Mouse (Mus musculus) urinary bladder, adult 2 months (tissue): Measurements from ENCODE around the gene Capn1. TPM values are rescaled to one million over a fixed set of nuclear protein-coding genes. Genes with fewer than 3 reads are reported as not detected.
A peak's percentile ranks its signal among the peaks of the same experiment; 100 is the strongest.

Source experiments
- DNase-seq: peaks from one replicate; pipeline ENCODE4 v3.0.0; 2022; ENCODE audit warnings: low spot score
- polyA plus RNA-seq: library from polyadenylated mRNA; depleted of rRNA; stranded (reverse); fragments of >200 nt; gene quantifications from 2 replicates; pipeline ENCODE4 v1.2.3, GENCODE M21; 2012

Capn1 gene
- polyA plus RNA-seq, 1 experiment: 118 TPM

DNA sequence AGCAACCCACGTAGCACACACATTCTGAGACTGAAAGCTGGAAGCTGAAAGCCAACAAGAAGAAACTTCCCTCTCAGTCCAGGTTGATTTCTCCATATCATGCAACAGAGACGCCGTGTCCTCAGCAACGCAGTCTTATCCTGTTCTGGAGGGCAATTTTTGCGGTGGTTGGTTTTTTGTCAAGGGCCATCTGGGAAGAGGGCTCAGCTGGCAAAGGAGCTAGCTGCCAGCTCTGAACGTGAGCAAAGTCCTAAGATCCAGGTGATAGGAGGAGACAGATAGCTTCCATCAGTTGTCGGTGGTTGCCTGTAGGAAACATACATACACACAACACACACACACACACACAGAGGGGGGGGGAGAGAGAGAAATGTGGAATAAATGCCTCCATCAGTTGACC lies 22.6 kb upstream of the Capn1 start:
- no peak for DNase-seq

DNA sequence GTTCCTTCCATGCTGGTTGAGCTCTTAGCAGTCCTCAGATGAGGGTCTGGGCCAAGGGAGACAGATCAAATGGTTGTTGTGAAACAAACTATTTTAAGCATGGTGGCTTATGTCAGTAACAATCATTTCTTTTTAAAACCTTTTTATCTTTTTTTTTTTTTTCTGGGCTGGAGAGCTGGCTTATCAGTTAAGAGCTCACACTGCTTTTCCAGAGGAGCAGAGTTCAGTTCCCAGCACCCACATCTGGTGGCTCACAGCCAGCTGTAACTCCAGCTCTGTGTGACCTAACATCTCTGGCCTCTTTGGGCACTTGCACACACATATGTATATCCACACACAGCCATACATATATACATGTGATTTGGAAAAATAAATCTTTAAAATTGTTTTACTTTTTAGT lies 22.0 kb upstream of the Capn1 start:
- no peak for DNase-seq

DNA sequence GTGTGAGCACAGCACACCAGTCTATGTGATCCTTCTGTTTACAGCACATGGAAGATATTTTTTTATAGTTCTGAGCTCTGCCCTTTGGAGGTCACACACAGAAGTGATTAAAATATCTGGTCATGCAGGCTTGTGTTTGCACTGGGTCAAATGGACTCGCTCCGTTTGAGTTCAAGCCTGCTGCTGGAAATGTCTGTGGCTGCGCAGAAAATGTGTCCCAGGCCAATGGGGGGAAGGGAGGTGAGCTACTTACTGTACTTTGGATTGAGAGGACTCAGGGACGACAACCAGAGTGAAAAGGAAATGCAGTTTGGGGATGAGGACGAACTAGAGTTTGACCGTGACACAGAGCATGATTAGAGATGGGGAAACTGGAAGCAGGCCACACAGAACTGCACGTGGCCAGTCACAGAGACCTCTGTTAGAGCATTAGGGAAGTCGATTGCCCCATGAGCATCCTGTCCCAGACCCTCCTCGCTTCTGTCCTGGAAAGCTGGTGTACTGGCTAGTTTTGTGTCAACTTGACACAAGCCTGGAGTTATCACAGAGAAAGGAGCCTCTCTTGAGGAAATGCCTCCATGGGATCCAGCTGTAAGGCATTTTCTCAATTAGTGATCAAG lies 20.4 kb upstream of the Capn1 start:
- no peak for DNase-seq

DNA sequence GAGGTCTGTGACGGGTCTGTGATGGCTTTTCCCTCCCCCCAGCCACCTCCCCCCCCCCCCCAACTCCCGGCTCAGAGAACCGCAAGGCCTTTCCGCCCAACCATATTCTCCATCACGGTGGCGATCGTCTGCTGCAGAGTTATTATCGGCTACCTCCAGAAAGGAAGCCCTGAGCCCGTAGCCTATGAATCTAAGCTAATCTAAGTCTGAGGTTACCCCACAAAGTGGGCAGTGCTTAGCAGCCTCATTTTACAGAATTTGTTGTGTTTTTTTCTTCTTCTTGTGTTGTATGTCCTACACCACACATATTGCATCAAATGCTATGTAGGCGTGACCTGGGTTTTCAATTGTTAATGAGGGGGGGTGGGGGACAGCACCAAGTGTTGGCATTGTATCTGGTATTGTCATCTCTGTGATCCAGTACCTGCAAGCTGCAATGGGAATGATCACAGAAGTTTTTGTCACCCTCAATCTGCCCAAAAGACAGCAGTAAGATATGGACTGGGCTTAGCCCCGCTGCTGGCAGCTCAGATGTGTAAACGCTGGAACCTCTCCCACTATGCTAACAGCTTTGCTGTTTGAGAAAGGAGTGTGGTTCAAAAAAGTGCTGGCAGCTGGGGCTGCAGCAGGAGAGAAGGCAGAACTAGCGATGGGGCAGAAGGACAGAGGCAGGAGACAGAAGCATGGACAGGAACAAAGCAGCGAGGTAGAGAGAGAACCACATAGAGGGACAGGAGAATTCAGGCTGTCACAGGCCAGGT lies 15.0 kb upstream of the Capn1 start:
- DNase-seq: no peak

DNA sequence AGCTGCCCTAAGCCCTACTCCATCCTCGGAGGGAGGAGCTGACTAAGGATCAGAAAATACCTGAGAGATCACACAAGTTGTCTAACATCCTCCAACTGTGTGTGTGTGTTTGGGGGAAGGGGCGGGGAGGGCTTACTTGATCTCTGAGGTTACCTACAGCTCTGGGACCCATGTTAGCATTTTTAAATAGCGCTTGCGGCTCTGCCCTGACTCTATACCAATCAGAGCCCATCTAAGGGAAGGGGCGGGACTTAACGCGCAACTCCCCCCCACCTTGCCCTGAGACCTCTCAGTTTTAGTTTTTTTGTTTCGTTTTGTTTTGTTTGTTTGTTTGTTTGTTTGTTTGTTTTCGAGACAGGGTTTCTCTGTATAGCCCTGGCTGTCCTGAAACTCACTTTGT lies 13.7 kb upstream of the Capn1 start:
- no peak for DNase-seq

DNA sequence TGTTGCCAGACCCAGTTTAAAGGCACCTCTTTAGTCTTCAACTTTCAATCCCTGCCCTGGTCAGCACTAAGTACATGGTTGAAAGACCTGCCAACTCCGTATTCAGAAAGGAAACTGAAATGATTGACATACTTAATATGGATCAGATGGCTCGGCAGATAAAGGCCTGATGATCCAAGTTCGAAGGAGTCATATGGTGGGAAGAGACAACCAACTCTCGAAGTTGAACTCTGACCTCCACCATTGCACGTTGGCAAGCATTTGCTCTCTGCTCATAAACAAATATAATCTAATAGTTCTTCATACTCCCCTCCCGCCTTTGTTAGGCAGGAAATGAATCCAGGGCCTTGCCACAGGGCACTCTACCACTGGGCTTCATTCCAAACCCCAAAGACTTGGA lies 13.3 kb upstream of the Capn1 start:
- DNase-seq: no peak

DNA sequence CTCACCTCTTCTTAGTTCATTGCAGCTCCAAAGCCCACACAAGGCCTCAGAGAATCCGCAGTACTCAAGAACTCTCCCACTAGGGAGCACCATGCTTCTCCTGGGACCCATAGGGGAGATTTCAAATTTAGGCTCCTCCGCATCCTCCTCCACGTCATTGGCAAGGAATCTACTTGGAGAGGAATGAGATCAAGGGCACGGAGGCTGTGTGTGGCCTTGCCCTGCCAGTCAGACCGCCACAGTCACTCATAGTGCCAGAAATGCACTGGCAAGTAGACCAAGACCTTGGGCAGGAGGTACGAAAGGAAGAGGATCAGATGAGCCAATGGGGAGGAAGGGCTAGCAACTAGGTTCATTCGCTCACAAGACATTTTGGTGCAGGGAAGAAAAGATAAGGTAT lies 8.2 kb upstream of the Capn1 start:
- no peak for DNase-seq

DNA sequence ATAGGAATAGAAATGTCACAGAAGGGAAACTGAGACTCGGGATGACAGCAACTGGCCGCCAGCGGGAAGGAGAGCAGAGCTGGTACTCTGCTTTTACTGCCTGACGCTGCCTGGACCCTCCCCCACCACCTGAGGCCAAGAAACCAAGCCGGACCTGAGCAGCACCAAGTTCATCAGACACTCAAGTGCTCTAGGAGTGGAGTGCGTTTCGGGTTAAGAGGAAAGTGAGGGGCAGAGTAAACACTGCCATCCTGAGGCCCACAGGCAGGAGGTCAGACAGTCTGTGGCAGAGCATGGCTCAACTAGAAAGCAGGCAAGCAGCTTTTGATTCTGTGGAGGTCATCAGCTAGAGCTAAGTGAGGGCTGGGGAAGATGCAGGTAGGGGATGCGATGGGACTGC lies 7.4 kb upstream of the Capn1 start:
- DNase-seq: no peak

DNA sequence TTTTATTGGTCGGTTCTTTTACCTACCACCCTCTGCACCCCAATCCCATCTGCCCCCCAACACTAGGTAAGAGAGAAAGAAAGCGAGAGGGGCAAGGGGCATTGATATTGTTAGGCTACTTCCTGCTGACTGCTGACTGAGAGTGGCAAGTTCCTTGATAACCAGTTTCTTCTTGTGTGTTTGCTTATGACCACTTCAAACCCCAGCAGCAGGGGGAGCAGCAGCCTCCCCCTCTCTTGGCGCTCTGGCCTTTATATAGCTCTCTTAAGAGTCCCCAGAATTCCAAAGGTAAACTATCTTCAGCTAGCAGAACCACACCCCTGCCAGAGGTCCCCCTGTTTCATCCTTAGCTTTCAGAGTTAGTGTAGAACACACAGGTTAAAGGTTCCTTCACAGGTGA lies 4.6 kb upstream of the Capn1 start:
- DNase-seq: no peak

DNA sequence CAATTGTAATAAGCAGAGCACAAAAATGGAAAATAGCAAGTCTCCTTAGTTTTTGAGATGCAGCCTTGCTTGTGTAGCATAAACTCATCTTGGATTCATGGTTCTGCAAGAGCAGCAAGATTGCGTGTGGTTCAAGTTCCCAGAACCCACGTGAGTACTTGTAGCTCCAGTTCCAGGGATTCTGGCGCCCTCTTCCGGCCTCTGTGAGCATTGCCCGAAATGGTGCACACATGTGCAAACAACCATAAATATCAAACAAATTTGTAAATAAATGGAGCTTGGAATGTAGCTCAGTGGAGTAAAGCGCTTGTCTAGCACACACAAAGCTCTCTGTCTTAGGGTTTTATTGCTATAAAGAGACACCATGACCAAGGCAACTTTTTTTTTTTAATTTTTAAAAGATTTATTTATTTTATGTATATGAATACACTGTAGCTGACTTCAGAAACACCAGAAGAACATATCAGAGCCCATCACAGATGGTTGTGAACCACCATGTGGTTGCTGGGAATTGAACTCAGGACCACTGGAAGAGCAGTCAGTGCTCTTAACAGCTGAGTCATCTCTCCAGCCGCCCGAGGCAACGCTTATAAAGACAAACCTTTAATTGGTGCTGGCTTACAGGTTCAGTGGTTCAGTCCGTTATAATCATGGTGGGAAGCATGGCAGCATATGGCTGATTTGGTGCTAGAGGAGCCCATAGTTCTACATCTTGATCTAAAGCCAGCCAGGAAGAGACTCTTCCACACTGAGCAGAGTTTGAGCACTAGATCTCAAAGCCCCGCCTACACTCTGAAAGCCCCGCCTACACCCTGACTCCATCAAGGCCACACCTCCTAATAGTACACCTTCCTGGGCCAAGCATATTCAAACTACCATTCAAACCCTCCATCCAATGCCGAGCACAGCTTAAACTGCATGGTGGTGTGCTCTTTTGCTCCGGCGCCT lies 2.7 kb upstream of the Capn1 start:
- peak; percentile 74 for DNase-seq

DNA sequence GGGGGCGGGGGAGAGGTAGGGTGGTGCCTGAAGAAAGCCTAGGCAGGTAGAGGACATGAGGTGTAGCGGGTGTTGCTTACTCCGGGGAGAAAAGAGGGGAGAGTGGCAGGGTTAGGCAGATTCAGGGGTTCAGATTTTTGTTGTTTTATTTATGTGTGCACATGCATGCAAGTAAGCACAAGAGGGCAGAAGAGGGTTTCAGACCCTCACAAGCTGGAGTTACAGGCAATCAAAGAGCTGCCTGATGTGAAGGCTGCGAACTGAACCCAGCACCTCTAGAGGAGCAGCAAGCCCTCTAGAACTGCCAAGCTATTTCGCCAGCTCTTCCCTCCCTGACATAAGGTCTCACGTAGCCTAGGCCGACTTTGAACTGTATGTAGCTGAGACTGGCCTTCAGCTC lies 835 bp upstream of the Capn1 start:
- DNase-seq: no peak

DNA sequence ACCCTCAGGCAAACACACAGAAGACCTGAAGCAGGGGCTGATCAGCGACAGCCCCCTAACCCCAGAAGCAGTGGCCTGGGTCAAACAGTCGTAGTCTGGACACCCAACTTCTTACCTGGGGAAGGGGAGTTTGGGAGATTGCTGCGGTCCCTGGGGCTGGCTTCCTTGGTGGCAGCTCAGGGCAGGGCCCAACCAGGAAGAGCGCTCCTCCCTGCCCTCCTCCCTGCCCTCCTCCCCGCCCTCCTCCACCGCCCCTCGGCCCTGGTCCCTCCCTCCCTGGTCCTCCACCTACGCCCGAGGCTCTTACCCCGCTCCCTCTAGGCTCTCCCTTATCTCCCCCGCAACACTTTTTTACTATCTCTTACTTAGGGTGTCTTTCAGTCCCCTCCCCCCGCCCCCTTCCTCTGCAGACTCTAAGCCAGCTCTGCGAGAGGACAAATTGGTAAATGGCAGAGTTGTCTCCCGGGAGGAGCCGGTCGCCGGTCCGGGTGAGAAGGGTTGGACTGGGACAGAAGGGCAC lies 646 bp downstream of the Capn1 start:
- DNase-seq: peak; percentile 42

DNA sequence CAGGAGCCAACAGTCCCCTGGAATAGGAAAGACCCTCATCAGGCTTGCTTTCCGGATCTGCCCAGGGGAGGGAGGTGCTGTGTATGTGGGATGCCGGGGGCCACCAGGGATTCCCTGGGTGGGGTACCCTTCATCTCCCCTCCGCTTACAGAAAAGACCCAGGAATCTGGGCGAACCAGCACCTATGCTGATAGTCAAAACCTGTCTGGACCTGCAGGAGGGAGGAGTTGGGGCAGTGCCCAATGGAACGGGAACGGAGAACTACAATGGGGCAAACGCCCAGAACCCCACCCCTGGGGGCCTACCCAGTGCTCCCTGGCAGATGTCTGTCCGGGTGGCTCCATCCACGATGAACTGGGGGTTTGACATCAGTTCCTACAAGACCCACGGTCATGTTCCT lies 2.0 kb downstream of the Capn1 start:
- DNase-seq: peak; percentile 55

DNA sequence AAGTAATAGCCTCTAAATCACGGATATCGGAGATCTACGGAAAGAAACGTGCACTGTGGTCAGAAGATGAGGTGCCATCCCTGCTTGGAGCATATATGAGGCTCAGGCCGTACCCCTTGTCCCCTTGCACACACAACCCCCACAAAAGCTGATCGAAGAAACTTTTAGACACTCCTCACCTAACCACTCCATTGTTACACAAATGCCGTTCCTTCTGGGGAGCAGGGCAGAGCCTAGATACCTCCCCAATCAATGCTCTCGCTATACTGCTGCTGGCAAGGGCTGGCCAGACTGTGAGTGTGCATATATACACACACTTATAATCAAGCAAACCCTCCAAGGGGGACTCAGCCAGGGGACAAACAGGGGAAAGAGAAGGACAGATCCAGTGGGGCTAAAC lies 6.6 kb downstream of the Capn1 start:
- no peak for DNase-seq

DNA sequence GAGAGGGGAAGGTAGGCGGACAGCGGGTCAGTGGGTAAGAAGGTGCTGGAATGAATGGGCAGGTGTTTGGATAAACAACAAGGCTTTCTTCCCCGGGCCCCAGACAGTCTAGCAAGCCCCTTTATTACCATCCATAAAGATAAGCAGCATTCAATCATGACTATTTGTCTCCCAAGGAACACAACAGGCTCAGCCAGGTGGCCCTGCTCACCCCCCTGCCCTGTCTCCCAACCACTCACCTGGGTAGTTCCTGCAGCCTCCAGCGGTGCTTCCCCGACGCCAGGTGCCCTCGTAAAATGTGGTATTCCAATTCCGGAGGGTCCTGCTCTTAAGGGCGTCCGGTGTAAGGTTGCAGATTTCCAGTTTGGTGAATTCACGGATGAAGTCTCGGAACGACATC lies 8.7 kb downstream of the Capn1 start:
- DNase-seq: no peak

DNA sequence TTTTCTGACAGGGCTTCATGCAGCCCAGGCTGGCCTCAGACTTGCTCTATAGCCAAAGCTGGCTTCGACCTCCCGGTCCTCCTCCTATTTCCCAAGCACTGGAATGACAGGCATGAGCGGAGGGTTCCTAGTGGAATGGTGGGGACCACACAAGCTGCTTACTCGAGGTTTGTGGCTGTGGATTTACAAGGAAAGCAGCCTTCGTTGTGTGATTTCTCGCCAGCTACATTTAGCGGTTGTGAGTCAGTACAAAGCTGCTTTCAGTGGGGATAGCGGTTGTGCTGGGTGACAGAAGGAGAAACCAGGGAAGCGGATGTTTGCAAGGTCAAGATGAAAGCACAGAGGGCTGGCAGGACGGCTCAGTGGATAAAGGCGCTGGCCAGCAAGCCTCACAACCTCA lies 10.2 kb downstream of the Capn1 start:
- DNase-seq: no peak

DNA sequence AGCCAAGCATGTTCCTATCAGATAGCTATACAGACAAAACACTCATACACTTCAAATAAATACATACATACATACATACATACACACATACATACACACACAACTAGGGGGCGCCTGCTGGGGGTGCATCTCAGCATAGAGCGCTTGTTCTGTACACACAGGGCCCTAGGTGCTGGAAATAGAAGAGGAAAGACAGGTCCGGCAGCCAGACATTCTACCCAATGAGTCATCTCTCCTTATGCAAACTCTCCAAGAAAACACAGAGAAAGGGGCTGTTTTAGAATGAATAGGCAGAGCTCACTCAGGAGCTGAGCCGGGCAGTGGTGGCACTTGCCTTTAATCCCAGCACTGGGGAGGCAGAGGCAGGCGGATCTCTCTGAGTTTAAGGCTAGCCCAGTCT lies 15.7 kb downstream of the Capn1 start:
- no peak for DNase-seq

DNA sequence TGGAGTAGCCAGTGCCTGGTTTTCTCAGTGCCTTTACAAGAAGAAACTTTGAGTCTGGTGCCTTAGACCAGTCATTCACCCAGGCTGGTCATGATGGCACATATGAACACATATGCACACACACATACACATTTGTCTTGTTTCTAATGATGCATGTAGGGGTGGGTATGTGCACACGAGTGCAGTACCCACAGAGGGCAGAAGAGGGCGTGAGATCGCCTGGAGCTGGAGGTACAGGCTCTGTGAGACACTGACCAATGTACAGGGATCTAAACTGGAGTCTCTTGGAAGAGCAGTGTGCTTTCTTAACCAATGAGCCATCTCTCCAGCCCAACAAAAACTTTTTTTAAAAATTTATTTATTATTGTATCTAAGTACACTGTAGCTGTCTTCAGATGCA lies 17.5 kb downstream of the Capn1 start:
- DNase-seq: no peak

DNA sequence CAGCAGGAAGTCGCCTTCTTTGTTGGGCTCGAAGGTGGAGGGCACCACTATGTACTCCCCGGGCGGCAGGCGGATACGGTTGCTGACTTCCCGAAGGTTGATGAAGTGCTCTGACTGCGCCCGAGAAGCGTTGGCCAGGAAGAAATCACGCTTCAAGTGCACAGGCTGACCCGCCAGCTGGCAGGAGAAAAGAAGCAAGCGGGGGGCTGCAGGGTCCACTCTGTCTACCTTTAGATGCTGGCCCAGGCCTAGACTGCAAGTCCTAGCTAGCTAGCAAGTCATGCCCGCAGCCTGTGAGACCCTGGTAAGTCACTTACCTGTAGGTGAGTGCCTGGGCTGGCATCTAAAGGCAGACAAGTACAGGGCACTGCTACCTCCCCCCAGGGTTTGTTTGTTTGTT lies 21.0 kb downstream of the Capn1 start:
- DNase-seq: no peak

DNA sequence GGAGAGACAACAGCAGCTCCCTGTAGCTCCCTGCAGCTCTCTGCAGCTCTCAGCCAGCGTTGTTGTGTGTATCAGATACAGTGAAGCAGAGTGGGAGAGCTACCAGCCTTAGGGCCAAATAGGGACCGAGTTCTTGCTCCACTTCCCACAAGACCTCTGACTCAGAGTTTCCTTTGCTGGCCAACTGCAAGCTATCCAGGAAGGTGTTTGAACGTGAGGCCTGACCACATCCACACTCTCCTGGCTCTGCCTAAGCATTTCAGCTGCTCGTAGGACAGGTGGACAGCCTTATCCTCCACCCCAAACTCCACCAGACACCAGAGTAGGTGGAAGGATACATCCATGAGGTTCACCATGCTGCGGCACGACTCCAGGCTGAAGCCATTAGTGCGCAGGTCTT lies 23.7 kb downstream of the Capn1 start:
- DNase-seq: no peak

DNA sequence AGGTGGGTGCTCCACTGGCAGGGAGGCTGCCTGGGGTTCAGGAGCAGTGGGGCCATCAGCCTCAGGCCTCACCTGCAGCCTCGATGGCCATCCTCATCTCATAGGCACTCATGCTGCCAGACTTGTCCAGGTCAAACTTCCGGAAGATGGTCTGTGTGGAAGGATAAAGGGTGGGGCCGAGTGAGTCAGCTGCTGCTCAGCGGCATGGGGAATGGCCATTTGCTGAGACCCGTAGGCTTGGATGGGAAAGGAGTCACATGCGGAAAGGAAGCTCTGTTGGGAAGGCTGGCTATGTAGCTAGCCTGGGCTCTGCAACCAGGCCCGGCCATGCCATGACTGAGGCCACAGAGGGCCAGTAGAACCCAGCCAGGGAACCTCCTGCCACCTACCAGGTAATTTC lies 24.2 kb downstream of the Capn1 start:
- DNase-seq: no peak

DNA sequence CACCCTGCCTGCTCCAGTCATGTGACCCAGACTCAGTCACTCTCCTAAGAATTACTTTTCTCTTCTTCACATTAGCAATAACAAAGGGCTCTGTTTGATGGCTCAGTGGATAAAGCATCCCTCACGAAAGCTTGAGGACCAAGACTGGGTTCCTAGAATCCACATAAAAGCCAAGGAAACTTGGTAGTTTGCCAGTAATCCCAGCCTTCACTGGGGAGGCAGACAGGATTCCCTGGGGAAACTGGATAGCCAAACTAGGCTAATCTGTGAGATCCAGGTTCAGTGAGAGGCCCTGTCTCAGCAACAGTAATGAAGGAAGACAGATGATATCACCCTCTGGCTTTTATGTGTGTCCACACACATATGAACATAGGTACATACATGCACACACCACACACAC lies 24.8 kb downstream of the Capn1 start:
- DNase-seq: no peak

DNA sequence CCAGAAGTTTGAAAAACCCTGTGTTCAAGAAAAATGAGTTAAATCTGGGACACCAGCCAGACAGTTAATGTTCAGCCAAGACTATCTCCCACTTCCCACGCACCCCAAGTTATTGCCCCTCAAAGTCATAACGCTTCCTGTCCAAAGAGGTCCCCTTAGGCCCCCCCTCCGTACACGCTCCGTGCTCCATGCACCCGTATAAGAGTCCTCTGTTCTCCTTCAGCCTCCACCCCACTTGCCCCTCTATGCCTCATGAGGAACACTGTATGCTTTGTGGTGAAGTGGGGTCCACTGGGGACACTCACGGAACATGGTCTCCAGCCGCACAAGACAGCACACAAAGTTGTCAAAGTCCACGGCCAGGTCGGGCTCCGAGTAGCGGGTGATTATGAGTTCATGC lies 25.7 kb downstream of the Capn1 start:
- DNase-seq: no peak
